Comparison of ENCODE assay signal across 16 mouse cellular contexts in genomic region chr12:35022066-35022465, GRCm38 (mm10). TPM values are rescaled to one million over a fixed set of nuclear protein-coding genes. Genes with fewer than 3 reads are reported as not detected.
"Had no signal": no experiment of that assay in that cellular context is flagged by ENCODE, and none has a peak within 500 bp of the region (broad histone marks: within the 10 kb centered on the region; RNA-seq: fewer than 3 reads in every experiment).

No protein-coding gene starts in this region.

- ATAC-seq: intestine, embryonic 15.5 days; midbrain, embryonic 15.5 days had no signal

- H3K36me3 ChIP-seq: intestine, embryonic 15.5 days; limb, embryonic 12.5 days; midbrain, embryonic 15.5 days; neural tube, embryonic 12.5 days had no signal

- DNase-seq: kidney, adult 18-20 months; kidney, postnatal 10 days; kidney, postnatal 4 days; thymus, postnatal 4 days had no signal

- H3K9ac ChIP-seq: intestine, embryonic 15.5 days; limb, embryonic 12.5 days; midbrain, embryonic 15.5 days; neural tube, embryonic 12.5 days had no signal

- H3K4me2 ChIP-seq: intestine, embryonic 15.5 days; limb, embryonic 12.5 days; liver, embryonic 11.5 days; midbrain, embryonic 11.5 days; midbrain, embryonic 15.5 days; neural tube, embryonic 12.5 days had no signal

- H3K4me1 ChIP-seq: intestine, embryonic 15.5 days; limb, embryonic 12.5 days; megakaryocyte, embryonic 14.5 days; midbrain, embryonic 15.5 days; neural tube, embryonic 12.5 days had no signal

- H3K4me3 ChIP-seq: intestine, embryonic 15.5 days; layer of hippocampus, adult 2 months; limb, embryonic 12.5 days; megakaryocyte, embryonic 14.5 days; midbrain, embryonic 15.5 days; neural tube, embryonic 12.5 days had no signal

- H3K9me3 ChIP-seq: intestine, embryonic 15.5 days; limb, embryonic 12.5 days; megakaryocyte, embryonic 14.5 days; midbrain, embryonic 15.5 days; neural tube, embryonic 12.5 days had no signal

- H3K27ac ChIP-seq: intestine, embryonic 15.5 days; layer of hippocampus, adult 2 months; limb, embryonic 12.5 days; macrophage; midbrain, embryonic 15.5 days; neural tube, embryonic 12.5 days; stomach, postnatal 0 days had no signal

- H3K27me3 ChIP-seq: intestine, embryonic 15.5 days; limb, embryonic 12.5 days; megakaryocyte, embryonic 14.5 days; midbrain, embryonic 15.5 days; neural tube, embryonic 12.5 days had no signal

RNA-seq across cellular contexts. Expression of gene Prps1l1, which starts 37.5 kb away (rescaled TPM):
- polyA plus RNA-seq: intestine, embryonic 15.5 days; kidney, embryonic 14.5 days; limb, embryonic 12.5 days; liver, embryonic 11.5 days; liver, embryonic 16.5 days; macrophage; midbrain, embryonic 11.5 days; midbrain, embryonic 15.5 days; neural tube, embryonic 12.5 days; stomach, postnatal 0 days had no signal
